Mouse (Mus musculus) brown adipose tissue, adult 24 weeks (tissue): ENCODE measurements around the gene Ice1. TPM values are rescaled to one million over a fixed set of nuclear protein-coding genes. Genes with fewer than 3 reads are reported as not detected.
A peak's percentile ranks its signal among the peaks of the same experiment; 100 is the strongest.

Source experiments
- H3K27ac ChIP-seq: fragments of 200-500 bp; replicated peaks from 2 replicates; pipeline ENCODE4 v1.5.1; 2012; ENCODE audit warnings: low read depth, mild to moderate bottlenecking, low read length
- H3K4me1 ChIP-seq: fragments of 200-500 bp; 2 replicates; pipeline ENCODE4 v1.6.1; 2012; ENCODE audit warnings: low read length, mixed read lengths; ENCODE audit not compliant: control insufficient read depth, insufficient read depth, insufficient read length
- H3K4me3 ChIP-seq: fragments of 200-500 bp; 2 replicates; pipeline ENCODE4 v1.5.1; 2012; ENCODE audit warnings: low read depth, mild to moderate bottlenecking, low read length, moderate library complexity; ENCODE audit not compliant: insufficient read depth
- polyA plus RNA-seq: library from polyadenylated mRNA; stranded (reverse); fragments of >200 nt; gene quantifications from 2 replicates; pipeline ENCODE4 v1.2.4, GENCODE M21; 2012; ENCODE audit not compliant: missing spikeins, insufficient read depth, insufficient read length

Gene Ice1
- polyA plus RNA-seq, 1 experiment, result 5.4 TPM

GRCm38 (mm10) chr13:70653457-70653856 lies 16.0 kb upstream of the Ice1 start:
- H3K4me3 ChIP-seq, result no peak overlapping the region
- peaks cover 22% of the 10 kb centered on the region; the same call in 1 of the 2 replicates for H3K4me1 ChIP-seq
- H3K27ac ChIP-seq, result 0 out of 2 replicates have a peak overlapping the region, but pooled peaks have one; percentile 25

- Histone ChIP-seq H3K27ac (peak overlapping the region; percentile 57), H3K4me1 (peaks cover 22% of the 10 kb centered on the region; the same call in 1 of the 2 replicates), H3K4me3 (no peak overlapping the region)
These were observed 12.6 kb upstream of the Ice1 start for GRCm38 (mm10) chr13:70650011-70650436.

- no peak overlapping the region for H3K4me3 ChIP-seq
- H3K4me1 ChIP-seq, result peaks cover 12% of the 10 kb centered on the region; the same call in 1 of the 2 replicates
- H3K27ac ChIP-seq, result no peak overlapping the region
These were observed 8.6 kb upstream of the Ice1 start for GRCm38 (mm10) chr13:70645968-70646505.

GRCm38 (mm10) chr13:70644083-70644462 lies 6.6 kb upstream of the Ice1 start:
- H3K4me1 ChIP-seq, result no peaks in the 10 kb centered on the region
- H3K4me3 ChIP-seq, result no peak overlapping the region
- no peak overlapping the region for H3K27ac ChIP-seq

GRCm38 (mm10) chr13:70643408-70644082 lies 6.1 kb upstream of the Ice1 start:
- no peak overlapping the region for H3K27ac ChIP-seq
- H3K4me3 ChIP-seq, result no peak overlapping the region
- no peaks in the 10 kb centered on the region for H3K4me1 ChIP-seq

- Histone ChIP-seq H3K4me1 (no peaks in the 10 kb centered on the region), H3K27ac (no peak overlapping the region), H3K4me3 (no peak overlapping the region)
These were observed 4.5 kb upstream of the Ice1 start for GRCm38 (mm10) chr13:70641941-70642340.

GRCm38 (mm10) chr13:70641381-70641780 lies 3.9 kb upstream of the Ice1 start:
- H3K4me3 ChIP-seq, result no peak overlapping the region
- no peak overlapping the region for H3K27ac ChIP-seq

GRCm38 (mm10) chr13:70639639-70640038 lies 2.2 kb upstream of the Ice1 start:
- Histone ChIP-seq H3K27ac (no peak overlapping the region), H3K4me1 (peaks cover 16% of the 10 kb centered on the region), H3K4me3 (no peak overlapping the region)

More at GRCm38 (mm10) chr13:70641381-70641780, 3.9 kb upstream of the Ice1 start:
- peaks cover 4% of the 10 kb centered on the region for H3K4me1 ChIP-seq

GRCm38 (mm10) chr13:70637662-70638291 lies 343 bp upstream of the Ice1 start:
- peaks cover 16% of the 10 kb centered on the region for H3K4me1 ChIP-seq
- peak overlapping the region; percentile 90 for H3K4me3 ChIP-seq
- peak overlapping the region; percentile 99 for H3K27ac ChIP-seq

GRCm38 (mm10) chr13:70636706-70637105 lies 728 bp downstream of the Ice1 start:
- Histone ChIP-seq H3K27ac (no peak overlapping the region), H3K4me3 (peak overlapping the region; percentile 90), H3K4me1 (peaks cover 16% of the 10 kb centered on the region)

- Histone ChIP-seq H3K4me1 (peaks cover 16% of the 10 kb centered on the region), H3K4me3 (no peak overlapping the region; the same call in 1 of the 2 replicates), H3K27ac (no peak overlapping the region)
These were observed 1.8 kb downstream of the Ice1 start for GRCm38 (mm10) chr13:70635591-70635990.

GRCm38 (mm10) chr13:70626416-70626815 lies 11.0 kb downstream of the Ice1 start:
- 0 out of 2 replicates have a peak, but pooled peaks cover 3% of the 10 kb centered on the region for H3K4me1 ChIP-seq
- H3K4me3 ChIP-seq, result no peak overlapping the region
- H3K27ac ChIP-seq, result no peak overlapping the region

GRCm38 (mm10) chr13:70625665-70626064 lies 11.8 kb downstream of the Ice1 start:
- Histone ChIP-seq H3K4me1 (0 out of 2 replicates have a peak, but pooled peaks cover 3% of the 10 kb centered on the region), H3K27ac (no peak overlapping the region)

GRCm38 (mm10) chr13:70624445-70624844 lies 13.0 kb downstream of the Ice1 start:
- Histone ChIP-seq H3K27ac (no peak overlapping the region), H3K4me1 (0 out of 2 replicates have a peak, but pooled peaks cover 3% of the 10 kb centered on the region), H3K4me3 (no peak overlapping the region)

More at GRCm38 (mm10) chr13:70625665-70626064, 11.8 kb downstream of the Ice1 start:
- H3K4me3 ChIP-seq, result no peak overlapping the region

- 0 out of 2 replicates have a peak, but pooled peaks cover 3% of the 10 kb centered on the region for H3K4me1 ChIP-seq
- no peak overlapping the region for H3K27ac ChIP-seq
- H3K4me3 ChIP-seq, result no peak overlapping the region
These were observed 14.9 kb downstream of the Ice1 start for GRCm38 (mm10) chr13:70622461-70623057.
